12 mouse cellular contexts compared by ENCODE assay signal in the genomic region with DNA sequence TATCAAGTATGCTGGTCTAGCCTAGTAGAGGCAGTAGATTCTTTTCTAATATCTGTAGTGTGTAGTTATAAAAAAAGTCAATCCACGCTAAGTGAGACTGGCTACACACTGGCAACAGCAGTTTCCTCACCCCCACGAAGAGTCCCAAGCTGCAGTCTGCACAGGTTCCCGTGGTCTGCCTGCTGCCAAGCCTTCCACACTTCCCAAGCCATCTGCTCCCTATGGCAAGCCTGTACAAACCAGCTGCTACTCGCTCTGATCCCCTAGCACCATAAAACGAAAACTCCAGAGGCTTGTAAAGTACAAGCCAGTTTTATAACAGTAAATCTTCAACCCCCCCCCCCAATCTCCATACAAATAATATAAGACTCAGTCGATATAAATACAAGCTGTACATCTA.
DNase-seq lines count a peak whose midpoint lies in the region; ATAC-seq and TF ChIP-seq lines count a peak whose summit lies in the region.
"Had no signal": no experiment of that assay in that cellular context is flagged by ENCODE, and none has a peak within 500 bp of the region (broad histone marks: within the 10 kb centered on the region; RNA-seq: fewer than 3 reads in every experiment).

No protein-coding gene starts in this region.

- intact Hi-C loops in heart, adult 2 months (cut with DNase I): no loop called here

- H3K4me1 ChIP-seq in forebrain, embryonic 16.5 days (replicated peaks; ENCODE audit: control insufficient read depth, insufficient read depth, low read length): no peaks in the 10 kb centered on the region
- no peaks in the 10 kb centered on the region for H3K4me1 ChIP-seq in limb, embryonic 13.5 days
- H3K4me1 ChIP-seq in heart, adult 2 months (ENCODE audit: control insufficient read depth, insufficient read depth, low read length): no peaks in the 10 kb centered on the region
- H3K4me1 ChIP-seq: heart, embryonic 13.5 days had no signal

- H3K9ac ChIP-seq in forebrain, embryonic 16.5 days (replicated peaks; ENCODE audit: low read depth, low read length): no peak overlapping the region
- no peak overlapping the region for H3K9ac ChIP-seq in limb, embryonic 13.5 days
- H3K9ac ChIP-seq in heart, adult 2 months (ENCODE audit: low read depth, low read length): no peak overlapping the region
- H3K9ac ChIP-seq: heart, embryonic 13.5 days had no signal

- no peak for TF ChIP-seq EP300 in heart, adult 2 months (IDR thresholded peaks at IDR 0.05; ENCODE audit: insufficient read depth, low read depth, low read length)

- ATAC-seq in cerebellum, adult (ENCODE audit: insufficient number of reproducible peaks, low FRiP score, low TSS enrichment): no peak
- ATAC-seq in forebrain, embryonic 16.5 days: peak; percentile 97
- ATAC-seq in limb, embryonic 13.5 days (ENCODE audit: low FRiP score, low read depth): peak; percentile 66; the same call in 1 of the 2 replicates

- DNase-seq in cerebellum, postnatal 36 days: peak; percentile 9 to 21
- peak; percentile 91 for DNase-seq in layer of hippocampus, adult 9-11 months
- no peak for DNase-seq in kidney, adult 18-20 months
- no peak for DNase-seq in gastrocnemius, postnatal 25 days
- no peak for DNase-seq in heart, adult 2 months
- DNase-seq: adrenal gland, postnatal 14 days; kidney, postnatal 25 days had no signal

- no peak for TF ChIP-seq POLR2A in heart, adult 2 months (IDR thresholded peaks at IDR 0.05; ENCODE audit: insufficient read depth, low read depth, low read length)

- no peaks in the 10 kb centered on the region for H3K79me2 ChIP-seq in heart, adult 2 months (replicated peaks; ENCODE audit: control insufficient read depth, insufficient read depth, low read length)

- no peak overlapping the region; the same call in 1 of the 2 replicates for H3K27ac ChIP-seq in forebrain, embryonic 16.5 days (ENCODE audit: low read length)
- H3K27ac ChIP-seq in limb, embryonic 13.5 days: no peak overlapping the region
- no peak overlapping the region for H3K27ac ChIP-seq in heart, adult 2 months
- H3K27ac ChIP-seq: heart, embryonic 13.5 days had no signal

- 59% methylated on average over 6 of the region's 6 CpGs for WGBS in forebrain, embryonic 16.5 days
- WGBS in limb, embryonic 13.5 days: 55% methylated on average over 6 of the region's 6 CpGs
- WGBS in heart, adult 2 months: 71% methylated on average over 6 of the region's 6 CpGs

- H3K9me3 ChIP-seq in forebrain, embryonic 16.5 days (ENCODE audit: control insufficient read depth, low read length): no peaks in the 10 kb centered on the region
- no peaks in the 10 kb centered on the region for H3K9me3 ChIP-seq in limb, embryonic 13.5 days
- H3K9me3 ChIP-seq: heart, embryonic 13.5 days had no signal

- H3K36me3 ChIP-seq in forebrain, embryonic 16.5 days (ENCODE audit: control insufficient read depth, insufficient read depth): no peaks in the 10 kb centered on the region
- no peaks in the 10 kb centered on the region for H3K36me3 ChIP-seq in limb, embryonic 13.5 days
- no peaks in the 10 kb centered on the region for H3K36me3 ChIP-seq in heart, adult 2 months (ENCODE audit: control insufficient read depth, insufficient read depth, low read length)
- H3K36me3 ChIP-seq: heart, embryonic 13.5 days had no signal

- no peak overlapping the region for H3K4me3 ChIP-seq in forebrain, embryonic 16.5 days (replicated peaks; ENCODE audit: low read length)
- no peak overlapping the region for H3K4me3 ChIP-seq in limb, embryonic 13.5 days
- H3K4me3 ChIP-seq in heart, adult 2 months: no peak overlapping the region
- H3K4me3 ChIP-seq: erythroblast, embryonic 14.5 days; heart, embryonic 13.5 days had no signal

- no peaks in the 10 kb centered on the region for H3K27me3 ChIP-seq in forebrain, embryonic 16.5 days (replicated peaks; ENCODE audit: control insufficient read depth, insufficient read depth, low read length)
- H3K27me3 ChIP-seq in limb, embryonic 13.5 days: no peaks in the 10 kb centered on the region
- H3K27me3 ChIP-seq in heart, adult 2 months (ENCODE audit: control insufficient read depth, insufficient read depth, low read length): no peaks in the 10 kb centered on the region
- H3K27me3 ChIP-seq: heart, embryonic 13.5 days had no signal

- H3K4me2 ChIP-seq in forebrain, embryonic 16.5 days (ENCODE audit: low read length): no peak overlapping the region
- H3K4me2 ChIP-seq in limb, embryonic 13.5 days (replicated peaks): no peak overlapping the region
- H3K4me2 ChIP-seq: heart, embryonic 13.5 days had no signal

- no peak for TF ChIP-seq CTCF in heart, adult 2 months (IDR thresholded peaks at IDR 0.05)

Comparison
In these comparisons a context has a peak if more than half of its experiments do, and no peak if none do; other contexts are left out.
1. DNase-seq: peak in cerebellum, postnatal 36 days (2 of 2) and layer of hippocampus, adult 9-11 months (single experiment); none in kidney, adult 18-20 months (single experiment), gastrocnemius, postnatal 25 days (single experiment) and heart, adult 2 months (0 of 2).